Mouse (Mus musculus): ENCODE data around the gene Il15ra.
"Not testable (repeated sequence)": the region's sequence is repeated elsewhere in the genome, so short reads cannot be mapped to it uniquely, and the experiment has no call there.

The Il15ra gene

DNA sequence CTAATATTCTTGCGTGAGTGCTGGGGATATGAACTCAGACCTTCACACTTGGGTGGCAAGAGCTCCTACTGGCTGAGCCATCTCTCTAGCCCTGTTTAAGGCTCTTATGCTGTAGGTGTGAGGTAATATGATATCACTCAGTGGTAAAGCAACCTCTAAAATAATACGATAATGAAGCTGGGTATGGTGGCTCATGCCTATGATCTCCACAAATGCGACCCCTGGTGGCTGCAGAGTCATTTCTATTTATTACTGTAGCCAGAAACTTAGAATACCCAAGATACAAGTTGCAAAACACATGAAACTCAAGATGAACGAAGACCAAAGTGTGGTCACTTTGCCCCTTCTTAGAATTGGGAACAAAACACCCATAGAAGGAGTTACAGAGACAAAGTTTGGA is 5.0 kb downstream of the Il15ra start:
- DNase-seq (ENCODE audit: low spot score) = not testable (repeated sequence)

DNA sequence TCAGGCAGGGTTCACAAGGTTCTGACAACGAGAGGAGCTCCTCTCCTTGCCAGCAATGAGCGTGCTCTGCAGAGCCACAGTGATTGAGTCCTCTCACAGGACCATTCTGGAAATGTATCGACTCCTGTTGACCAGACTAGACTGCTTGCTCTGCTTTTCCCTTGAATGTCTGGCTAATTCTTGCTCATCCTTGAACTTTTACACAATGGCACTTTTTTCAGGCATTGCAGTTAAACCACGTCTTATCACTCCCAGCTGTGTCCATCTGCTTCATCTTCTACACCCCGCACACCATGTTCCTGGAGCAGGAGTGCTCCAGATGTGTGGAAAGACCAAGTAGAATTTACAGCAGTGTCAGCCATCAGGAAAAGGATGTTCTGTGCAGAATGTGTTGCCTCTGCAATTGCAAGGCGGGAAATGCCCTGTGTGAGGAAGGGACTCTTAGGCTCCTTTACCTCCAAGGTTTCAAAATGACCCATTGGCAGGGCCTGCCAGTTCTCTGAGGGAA is 7.4 kb downstream of the Il15ra start:
- no peak for DNase-seq (ENCODE audit: low spot score)

DNA sequence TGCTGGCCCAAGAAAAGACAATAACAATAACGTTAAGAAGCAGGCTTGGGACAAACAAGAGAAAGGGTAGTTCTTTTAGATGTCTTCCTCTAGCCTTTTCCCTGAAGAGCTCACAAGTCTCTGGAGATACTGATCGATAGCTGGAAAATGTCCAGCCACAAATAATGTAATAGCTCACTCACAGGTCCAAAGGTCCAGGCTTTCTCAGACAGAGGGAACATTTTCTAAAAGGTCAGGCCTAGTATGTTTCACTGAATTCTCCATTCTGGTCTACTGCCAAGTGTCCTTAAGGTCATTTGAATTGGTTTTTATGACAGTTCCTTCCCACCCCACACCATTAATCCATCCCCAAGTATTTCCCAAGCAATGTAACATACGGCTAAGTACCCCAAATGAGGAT is 7.9 kb downstream of the Il15ra start:
- DNase-seq (ENCODE audit: low spot score) = no peak

DNA sequence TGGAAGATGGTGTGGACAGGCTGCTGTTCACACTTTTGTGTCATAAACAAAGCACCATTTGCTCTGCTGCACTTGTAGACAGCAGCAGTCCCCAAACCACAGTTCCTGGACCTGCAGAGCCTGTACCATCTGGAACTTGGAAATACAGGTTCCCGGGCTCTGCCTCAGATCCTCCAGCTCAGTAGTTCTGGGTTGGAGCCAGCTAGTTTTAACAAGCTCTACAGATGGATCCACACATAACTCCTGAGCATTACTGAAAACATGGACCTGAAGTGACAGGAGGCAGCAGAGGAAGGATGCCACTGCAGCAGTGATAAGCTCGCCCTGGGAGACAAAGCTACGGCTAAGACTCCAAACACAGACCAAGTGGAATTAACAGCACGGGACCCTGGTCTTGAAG is 9.4 kb downstream of the Il15ra start:
- DNase-seq (ENCODE audit: low spot score) = no peak

DNA sequence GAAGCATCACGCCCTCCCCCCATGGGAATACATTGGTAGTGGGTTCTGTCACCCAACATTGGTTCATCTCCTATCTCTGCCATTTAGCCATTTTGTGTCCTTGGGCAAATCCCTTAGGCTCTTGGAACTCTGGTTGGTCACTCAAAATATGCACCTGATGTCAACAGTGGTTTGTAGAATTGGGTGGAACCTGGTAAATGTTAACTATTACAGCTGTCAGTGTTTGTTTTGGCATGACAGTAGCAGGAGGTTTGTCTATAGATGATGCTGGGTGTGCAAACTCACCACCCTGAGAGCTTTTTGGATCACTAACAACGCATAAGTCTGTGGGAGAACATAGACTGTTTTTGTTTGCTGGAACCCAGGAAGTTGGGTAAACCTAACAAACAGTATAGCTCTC is 13.5 kb downstream of the Il15ra start:
- no peak for DNase-seq (ENCODE audit: low spot score)

DNA sequence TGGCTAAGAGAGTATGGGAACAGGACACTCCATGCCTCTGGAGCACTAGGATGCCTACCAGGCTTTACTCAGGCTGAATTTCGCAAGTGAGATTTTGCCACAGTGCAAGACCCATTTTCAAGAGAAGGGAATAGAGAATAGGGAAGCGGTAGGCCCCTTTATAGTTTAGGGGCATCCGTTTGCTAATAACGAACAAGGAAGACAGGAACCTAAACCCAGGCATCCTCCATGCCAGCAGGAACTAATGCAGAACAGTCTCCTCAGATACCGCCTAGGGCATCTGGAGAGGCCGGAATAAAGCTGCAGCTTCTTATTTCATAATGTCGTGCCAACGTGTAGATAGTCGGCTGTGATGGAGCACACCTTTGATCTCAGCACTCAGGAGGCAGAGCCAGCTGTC is 17.5 kb downstream of the Il15ra start:
- DNase-seq (ENCODE audit: low spot score) = no peak

DNA sequence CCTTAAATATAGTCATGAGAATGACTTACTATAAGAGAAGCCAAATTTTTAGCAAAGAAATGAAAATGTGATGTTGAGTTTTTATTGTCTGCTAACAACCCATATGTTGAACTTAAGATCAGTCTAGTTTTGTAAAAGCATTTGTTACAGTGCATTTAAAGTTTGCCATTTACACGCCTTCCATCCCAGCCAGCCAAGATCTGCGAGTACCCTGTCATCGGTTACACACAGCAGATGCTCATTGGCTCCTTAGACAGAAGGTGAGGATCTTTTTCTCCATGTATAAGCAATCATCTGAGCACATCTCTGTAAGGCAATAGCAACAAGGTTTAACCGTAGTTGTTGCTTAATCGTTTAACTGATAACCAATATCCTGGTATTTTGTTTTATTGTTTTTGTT is 22.5 kb downstream of the Il15ra start:
- no peak for DNase-seq (ENCODE audit: low spot score)

DNA sequence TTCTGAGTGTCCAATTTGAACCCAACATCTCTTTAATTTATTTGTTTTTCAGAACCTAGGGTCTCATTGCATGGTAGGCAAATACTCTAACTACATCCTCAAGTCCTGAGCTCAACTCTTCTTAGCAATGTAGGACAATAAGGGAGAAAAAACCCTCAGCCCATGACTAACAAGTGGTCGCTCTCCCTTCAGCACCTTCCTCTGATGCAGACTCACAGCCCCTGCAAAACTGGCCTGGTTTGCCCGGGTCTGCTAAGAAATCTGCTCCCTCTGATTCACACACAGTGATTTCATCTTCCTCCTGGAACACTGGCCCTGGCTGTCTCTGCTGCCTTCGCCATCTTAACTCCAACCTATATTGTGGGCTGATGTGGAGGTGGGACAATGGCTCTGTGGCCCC is 24.0 kb downstream of the Il15ra start:
- no peak for DNase-seq (ENCODE audit: low spot score)

DNA sequence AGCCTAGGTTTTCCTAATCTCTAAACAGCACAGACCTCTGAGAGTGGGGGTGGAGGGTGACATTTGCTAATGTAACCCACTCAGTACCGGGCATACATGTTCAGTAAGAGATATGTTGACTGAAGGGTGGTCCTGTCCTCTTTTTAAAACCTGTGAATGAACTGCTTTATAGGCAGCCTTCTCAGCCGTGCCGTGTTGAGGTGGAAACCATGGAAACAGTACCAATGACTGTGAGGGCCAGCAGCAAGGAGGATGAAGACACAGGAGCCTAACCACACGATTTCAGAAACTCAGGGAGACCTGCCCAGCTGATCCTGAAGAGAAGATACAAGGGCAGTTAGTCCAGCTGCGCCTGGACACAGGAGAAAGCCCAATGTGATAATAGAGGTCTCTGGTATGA is 27.9 kb downstream of the Il15ra start:
- DNase-seq (ENCODE audit: low spot score) = no peak

DNA sequence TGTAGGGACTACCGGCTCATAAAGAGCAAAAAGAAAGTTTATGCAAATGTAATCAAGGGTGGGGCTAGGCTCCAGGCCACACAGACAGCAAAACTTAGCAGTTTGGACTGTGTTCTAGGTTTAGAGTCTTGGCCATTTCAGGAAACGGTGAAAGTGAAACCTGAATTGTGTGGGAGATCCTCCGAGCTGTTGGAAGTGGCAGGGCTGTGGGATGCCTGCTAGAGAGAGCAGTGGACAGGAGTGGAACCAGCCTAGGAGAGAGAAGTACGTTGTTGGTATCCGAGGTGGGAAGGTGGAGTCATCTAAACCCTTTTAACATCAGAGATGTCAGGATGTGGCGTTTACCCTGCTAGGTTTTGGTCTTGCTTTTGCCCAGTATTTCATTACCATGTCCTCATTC is 30.8 kb downstream of the Il15ra start:
- no peak for DNase-seq (ENCODE audit: low spot score)

DNA sequence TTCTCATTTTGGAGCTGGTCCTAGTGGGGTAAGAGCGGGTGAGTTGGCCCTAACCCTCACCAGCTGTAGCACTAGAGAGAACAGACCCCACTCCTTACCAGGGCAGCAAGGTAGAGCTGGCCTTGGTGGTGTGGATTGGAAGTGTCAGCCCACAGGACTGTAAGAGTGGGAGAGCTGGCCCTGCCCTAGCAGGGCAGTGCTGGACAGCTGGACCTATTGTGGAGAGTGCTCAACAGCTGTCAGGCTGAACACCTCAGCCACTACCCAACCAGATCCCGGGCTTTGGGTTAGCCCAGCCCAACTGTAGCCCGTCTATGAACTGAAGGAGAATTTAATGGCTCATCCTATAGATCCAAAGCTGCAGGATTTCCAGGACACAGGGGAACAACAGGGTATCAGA is 33.7 kb downstream of the Il15ra start:
- no peak for DNase-seq (ENCODE audit: low spot score)

DNA sequence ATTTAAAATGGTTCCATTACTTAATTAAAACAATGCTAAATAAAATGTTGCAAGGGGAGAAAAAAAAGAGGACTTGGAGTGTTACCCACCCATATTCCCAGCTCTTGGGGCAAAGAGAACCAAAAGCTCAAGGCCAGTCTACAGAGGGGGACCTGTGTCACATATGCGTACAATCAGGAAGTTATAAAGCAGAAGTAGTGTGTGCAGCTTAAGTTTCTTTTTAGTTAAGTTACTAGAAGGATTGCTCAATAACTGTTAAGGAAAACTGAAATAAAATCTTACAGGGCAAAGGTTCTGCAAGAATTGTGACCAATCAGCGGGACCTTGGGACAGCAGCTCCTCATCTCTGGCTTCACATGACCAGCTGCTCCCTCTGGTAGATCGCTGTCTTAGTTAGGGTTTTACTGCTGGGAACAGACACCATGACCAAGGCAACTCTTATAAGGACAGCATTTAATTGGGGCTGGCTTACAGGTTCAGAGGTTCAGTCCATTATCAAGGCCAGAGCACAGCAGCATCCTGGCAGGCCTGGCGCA is 34.5 kb downstream of the Il15ra start:
- no peak for DNase-seq (ENCODE audit: low spot score)

DNA sequence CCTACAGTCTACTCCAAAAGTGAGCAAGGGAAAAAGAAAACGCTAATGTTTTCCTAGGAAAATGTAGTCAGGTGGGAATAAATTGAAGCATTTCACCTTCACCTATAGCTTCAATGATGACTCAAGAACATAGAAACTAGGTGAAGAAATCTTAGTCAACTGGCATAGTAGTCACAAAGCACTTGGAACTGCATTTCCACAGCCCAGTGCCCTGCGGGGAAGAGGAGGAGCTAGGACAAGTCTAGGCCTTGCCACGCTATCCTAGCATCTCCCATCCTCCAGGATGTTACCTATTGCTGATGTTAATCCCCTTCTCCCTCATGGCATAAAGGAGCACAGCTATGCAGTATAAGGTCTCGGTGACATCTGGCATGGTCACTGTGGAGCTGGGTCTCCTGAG is 57.5 kb downstream of the Il15ra start:
- DNase-seq (ENCODE audit: low spot score) = no peak

DNA sequence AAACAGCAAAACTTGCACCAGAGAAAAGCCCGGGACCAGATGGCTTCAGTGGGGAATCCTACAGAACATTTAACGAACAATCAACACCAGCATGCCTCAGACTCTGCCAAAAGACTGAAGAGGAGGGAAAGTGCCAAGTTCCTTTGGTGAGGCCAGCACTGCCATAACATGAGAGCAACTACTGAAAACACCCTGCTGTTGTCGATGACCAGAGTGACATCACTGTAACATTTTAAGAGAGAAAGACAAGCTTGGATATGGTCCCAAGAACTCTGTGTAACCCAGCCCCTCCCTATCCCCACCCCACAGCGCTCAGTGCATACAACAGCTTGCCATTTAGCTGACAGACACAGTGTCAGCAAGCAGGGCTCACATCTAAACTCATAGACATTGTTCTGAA is 60.6 kb downstream of the Il15ra start:
- peak; percentile 61 for DNase-seq (ENCODE audit: low spot score)

DNA sequence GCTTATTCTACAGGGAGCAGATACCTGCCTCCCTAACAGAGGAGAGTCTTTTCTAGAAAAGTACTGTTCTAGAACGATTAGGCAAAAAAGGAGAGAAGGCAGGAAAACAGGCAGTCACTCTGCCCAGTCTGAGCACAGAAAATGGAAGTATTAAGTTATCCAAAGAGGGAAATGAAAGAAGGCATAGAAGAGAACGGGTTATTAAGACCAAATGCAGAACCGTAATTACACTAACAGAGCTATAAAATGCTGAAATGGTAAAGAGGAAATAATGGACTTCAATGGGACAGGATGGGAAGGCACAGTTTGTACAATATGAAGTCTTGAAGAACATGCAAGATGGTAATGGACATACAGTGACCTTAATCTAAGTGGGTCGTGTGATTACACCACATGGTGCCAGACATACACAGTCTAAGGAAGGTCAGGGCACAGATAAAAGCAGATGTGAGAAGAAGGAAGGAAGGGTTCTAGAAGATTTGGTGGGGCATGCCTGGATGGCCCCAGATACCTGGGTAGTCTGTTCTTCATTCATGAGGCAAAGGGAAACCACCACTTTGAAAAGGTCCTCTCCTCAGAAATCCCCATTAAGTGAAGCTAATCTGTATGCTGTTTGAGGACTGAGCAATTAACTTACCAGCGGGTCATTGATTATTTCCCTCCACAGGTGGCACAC is 61.5 kb downstream of the Il15ra start:
- no peak for DNase-seq (ENCODE audit: low spot score)

DNA sequence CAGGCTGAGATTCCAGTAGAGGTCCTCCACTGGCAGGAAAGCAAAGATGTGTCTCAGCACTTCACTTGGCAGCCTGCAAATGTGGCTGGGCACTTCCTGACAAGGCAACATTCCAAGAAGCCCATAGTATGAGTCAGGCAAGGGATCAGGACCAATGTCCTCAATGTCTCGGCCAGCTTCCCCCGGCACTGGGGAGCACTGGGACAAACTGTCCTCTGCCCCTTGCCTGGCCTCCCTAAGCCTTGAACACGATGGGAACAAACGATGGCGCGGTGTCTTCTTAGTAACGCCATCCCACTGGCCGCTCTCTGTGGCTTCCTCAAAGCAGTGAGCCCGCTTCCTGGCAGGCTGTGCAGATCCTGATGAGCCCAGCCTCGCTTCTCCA is 62.1 kb downstream of the Il15ra start:
- DNase-seq (ENCODE audit: low spot score) = no peak

DNA sequence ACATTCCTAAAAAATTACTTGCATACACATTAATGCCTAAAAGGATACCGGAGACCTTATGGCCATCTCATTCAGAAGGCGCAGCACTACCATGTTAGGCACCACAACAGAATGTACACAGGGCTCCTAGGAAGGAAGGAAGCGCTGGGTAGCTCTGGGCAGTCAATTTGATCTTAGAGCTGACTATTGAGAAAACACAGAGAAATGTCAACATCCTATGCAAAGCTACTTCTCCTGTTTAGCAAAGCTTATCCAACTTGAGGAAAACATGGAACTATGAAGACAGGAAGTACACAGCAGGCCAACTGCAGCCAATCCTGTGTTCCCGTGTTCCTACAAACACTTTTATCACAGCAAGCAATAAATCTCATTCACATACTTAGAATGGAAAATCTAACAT is 66.6 kb downstream of the Il15ra start:
- no peak for DNase-seq (ENCODE audit: low spot score)

DNA sequence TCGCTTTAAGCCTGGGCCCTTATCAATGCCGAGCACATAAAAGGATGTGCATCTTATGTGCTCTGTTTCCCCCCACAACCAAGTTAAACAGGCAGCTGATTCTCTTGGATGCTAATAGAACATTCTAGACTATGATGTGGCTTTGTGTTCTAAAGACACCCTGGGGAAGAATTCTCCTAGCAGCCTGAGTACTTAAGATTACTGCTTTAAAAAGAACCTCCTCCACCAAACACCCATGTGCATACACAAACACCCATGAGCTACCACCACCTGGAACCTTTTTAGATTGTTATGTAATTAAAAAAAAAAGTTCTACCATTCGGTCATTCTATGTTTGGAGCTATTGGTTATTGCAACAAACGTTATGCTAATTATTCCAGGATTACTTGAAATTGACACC is 67.3 kb downstream of the Il15ra start:
- no peak for DNase-seq (ENCODE audit: low spot score)

DNA sequence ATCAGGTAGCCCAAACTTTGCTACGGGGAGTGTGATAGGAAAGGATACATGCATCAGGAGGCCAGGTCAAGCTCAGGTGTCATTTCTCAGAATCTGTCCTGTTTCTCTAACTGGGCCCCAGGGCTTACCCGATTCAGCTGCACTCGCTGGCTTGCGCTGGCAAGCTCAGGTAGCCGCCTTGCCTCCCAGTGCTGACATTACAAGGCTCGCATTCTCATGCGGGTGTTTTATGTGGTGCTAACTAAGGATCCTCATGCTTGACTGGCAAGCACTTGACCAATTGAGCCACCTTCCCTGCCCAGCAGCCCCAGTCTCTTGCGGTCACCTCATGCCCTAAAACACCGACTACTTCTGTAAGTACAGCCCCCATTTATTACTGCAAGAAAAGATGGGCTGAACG is 69.3 kb downstream of the Il15ra start:
- no peak for DNase-seq (ENCODE audit: low spot score)

DNA sequence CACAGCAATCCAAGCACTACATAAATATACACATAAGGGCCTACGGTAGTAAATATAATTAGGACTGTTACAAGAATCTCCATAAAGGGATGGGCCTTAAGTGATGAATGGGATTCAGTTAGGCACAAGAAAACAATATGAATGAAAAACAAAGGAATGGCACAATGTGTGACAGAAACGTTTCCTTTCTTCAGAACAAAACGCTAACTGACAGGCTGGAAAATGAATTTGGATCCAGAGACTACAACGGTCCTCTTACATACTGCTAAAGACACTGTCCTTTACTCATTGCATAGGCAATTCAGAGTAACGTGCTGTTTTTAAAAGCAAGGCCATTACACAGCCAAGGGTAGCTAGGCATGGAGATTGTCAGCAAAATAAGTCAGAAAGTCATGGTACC is 70.0 kb downstream of the Il15ra start:
- no peak for DNase-seq (ENCODE audit: low spot score)

DNA sequence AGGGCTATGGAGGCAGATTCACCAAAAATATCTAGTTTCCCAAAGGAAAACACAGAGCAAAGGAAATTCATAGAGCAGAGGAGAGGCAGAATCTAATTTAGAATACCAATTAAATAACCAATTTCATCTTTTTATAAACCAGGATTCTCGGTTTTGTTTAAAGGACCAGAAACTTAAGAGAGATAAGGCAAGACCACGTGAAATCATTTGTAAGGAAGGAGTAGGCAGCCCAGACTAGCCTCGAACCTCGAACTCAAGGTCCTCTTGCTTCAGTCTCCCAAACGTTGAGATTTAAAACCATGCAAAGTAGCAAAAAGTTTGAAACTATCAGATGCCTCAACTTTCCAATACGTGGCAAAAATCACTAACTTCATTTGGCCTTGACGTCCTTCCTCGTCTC is 71.3 kb downstream of the Il15ra start:
- DNase-seq (ENCODE audit: low spot score) = no peak

DNA sequence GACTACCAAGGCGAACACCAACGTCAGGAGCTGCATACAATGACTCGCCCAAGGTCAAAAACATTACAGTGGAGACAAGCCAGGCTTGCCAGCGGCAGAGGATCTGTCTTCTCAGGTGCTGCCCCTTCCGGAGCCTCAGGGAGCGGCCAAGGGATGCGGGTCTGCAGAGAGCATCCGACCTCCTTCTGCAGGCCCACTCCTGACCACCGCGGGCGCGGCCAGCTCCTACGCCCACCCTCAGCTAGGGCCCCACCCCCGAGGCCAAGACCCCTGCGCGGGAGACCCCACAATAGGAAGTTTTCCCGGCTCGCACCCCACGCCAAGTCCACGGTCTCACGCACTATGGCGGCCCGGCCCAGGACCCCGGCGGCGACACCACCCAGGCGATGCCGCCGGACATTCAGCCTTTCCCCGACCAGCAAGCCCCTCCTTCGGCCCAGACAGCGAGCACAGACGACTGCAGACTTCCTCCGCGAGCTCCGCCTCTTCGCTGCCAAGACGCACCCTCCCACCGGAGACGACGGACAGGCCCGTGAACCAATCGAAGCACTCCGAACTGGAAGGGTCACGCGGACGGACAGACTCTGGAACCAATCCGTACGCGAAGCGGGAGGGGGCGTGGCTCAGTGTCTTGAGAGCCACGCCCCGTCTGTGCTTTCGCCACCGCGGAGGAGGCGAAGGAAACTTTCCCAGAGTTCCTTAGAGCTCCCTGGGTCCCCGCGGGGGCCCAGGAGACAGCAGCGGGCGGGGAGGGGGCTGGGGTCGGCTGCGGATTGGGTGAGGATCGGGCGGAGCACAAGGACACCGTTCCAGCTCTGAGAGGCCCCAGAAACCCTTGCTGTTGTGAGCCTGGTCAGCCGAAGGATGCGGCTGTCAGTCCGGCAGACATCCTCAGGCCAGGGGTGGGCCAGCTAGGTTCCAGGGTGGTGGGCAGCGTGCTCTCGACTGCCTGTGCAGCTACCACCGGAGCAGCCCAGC is 72.3 kb downstream of the Il15ra start, which contains the start of the genes Fbh1 and Ankrd16:
Fbh1 (minus strand) TSS at position 492 of the 978 bp plus-strand sequence.
Ankrd16 (plus strand) TSS at position 786 of the 978 bp plus-strand sequence.
- peak; percentile 99 for DNase-seq (ENCODE audit: low spot score)
